Mouse (Mus musculus) forelimb bud, embryonic 11.5 days (tissue): ENCODE measurements at regions not wholly inside any gene's neighbourhood (a gene's known extent, or its start where the extent isn't known, plus 50 kb on each side); places are given as distances from the start of the nearest gene placed in this dataset.

Experiments used
- DNase-seq: peaks from one replicate; pipeline ENCODE4 v3.0.0-alpha.2; 2012; ENCODE audit warnings: low read depth, low spot score

DNA sequence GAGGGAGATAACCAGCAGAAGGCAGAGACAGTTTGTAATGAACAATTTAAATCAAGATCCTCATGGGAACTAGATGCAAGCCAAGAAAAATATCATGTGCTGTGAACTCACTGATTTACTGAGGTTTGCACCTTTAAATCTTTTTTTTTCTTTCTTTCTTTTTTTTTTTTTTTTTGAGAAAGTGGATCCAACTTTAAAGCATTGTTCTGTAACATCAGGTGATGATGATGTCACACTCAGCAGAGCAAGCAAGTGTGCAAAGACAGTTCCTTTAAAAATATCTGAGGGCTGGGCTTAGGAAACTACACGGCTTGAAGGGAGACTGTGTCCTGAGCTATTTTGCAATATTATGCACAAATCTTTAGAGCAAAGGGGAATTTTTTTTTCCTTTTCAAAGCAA, 166.6 kb upstream of the Ubash3b start:
- no peak for DNase-seq

DNA sequence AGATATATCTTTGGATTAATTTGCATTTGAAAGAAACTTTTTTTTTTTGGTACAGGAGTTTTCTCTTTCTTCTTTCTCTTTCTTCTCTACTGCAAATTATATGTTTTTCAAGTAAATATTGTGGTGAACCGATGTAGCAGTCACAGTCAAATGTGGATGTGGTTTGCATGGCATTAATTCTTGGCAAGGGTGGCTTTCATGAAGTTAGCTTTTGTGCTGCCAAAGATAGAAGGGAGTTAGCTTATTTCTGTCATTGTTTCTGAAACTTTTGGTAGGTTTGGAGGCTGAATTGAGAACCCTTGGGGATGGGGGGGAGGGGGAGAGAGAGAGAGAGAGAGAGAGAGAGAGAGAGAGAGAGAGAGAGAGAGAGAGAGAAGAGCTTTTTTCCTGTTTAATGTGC, 166.1 kb upstream of the Ubash3b start:
- no peak for DNase-seq

DNA sequence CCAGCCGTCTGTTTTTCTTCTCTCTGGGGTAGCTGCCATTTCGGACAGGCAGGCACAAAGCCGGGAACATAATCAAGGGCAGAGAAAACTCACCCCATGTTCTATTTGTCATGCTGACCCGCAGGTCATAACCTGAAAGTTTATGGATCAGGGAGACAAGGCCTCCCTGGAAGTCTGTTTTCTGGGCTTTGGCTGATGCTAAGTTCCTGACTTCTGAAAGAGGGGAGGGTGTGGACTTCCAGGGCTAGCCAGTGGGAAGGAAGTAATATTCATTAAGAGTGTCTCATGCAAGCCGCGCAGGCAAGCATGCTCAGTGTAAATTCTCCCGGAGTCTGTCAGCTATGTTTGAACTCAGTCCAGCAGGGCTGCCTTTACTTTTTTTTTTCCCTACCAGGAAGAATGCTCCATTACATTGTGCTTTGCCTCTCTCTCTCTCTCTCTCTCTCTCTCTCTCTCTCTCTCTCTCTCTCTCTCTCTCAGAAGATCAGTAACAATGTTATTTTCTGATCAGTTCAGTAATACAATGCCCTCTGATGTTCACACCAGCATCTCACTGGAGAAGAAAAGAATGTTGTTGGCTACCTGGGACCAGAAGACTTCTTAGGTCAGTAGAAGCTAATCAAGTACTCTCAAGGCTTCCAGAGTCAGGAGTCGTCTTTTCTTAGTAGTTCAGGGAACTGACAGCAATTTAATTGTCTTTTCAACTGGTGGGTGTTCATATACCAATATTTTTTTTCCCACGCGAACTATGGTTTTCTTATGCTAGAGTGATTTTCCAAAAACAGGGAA, 165.5 kb upstream of the Ubash3b start:
- peak; percentile 42 for DNase-seq

DNA sequence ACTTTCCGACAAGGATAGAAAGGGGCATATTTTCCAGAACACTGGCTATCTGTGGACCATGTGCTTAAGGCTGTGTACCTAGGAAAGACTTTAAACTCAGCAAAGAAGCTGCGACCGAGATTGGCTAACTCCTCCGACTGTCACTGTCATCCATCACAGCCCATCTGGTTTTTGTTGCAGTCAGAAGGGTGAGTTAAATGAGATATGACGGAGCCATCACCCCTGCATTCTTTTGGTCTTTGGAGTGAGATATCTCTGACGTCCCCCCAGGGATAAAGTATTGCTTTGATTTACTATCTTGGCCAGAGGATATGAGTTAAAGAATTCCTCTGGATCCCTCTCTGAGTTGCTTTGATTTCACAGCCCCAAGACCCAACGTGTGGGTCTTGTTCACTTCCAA, 160.0 kb upstream of the Ubash3b start:
- DNase-seq: no peak

DNA sequence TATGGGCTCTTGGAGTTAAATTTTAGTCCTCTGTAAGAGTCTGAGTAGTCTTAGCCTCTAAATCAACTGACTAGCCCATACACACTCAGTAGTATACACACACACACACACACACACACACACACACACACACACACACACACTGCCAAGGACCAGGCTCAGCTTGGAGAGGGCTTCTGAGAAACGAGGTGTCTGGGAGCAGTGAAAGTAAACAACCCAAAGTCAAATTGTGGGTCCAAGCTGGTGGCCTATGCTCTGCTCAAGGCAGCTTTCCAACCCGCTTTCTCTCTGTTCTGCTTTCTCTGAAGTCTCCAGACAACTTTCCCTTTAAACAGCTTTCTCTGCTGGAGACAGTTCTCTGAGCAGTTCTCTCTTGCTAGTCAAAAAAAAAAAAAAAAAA, 157.6 kb upstream of the Ubash3b start:
- DNase-seq: no peak

DNA sequence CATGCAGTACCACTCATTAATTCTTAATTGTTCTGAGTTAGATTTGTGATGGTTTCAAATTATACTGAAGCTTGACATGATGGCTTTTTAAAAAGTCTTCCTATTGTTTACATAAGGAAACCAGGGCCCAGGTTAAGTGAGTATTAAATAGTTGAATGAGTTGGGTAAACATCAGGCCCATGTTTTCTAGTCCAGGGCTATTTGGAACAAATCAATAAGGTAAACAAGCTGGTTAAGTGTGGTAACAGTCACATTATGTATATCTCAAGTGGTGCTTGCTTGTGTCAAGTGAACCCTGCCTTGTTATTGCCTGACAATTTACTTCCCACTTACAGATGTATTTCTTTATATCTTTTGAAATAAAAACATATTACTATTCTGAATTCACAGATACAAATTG, 144.7 kb upstream of the Ubash3b start:
- DNase-seq: no peak

DNA sequence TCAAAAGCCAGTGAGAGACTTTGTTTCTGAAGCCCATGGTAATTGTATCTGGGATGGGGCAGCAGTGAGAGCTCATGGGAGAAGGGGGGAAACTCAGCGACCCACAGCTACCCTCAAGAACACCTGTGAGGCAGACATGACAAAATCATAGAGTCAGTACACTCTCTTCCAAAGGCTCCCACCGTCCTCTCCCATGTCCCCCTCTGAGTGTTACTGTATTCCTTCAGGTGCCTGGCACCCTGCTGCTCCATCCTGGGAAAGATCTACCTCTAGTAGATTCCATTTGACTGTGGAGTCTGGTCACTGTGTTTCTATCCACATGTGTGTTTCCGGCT, 142.0 kb upstream of the Ubash3b start:
- no peak for DNase-seq

DNA sequence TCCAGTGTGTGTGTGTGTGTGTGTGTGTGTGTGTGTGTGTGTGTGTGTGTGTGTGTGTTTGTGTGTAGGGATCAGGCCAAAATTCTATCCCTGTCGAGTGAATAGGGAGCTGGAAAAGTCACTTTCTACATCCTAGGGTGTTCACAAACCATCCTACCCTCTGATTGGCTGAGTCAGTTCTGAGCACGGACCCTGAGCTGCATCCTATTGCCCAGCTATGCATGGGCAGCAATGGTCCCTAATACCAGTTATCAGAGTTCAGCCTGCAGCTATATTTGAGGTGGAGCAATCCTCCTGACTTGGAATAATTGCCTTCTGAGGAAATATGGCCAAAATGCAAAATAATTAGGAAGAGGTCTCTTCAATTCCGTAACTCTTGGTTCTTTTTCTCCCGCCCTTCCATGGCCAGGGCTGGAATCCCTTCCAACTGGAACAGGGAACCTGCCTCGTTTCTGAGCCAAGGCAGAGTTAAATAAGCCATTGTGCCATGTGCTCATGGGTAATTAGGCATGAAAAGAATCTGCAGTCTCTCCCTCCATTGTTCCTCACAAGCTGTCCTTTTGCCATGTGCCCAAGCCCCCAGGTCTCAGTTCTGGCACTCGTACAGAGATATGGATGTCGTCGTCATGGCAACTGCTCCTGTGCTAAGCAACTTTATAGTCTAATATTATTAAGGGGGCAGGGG, 141.5 kb upstream of the Ubash3b start:
- no peak for DNase-seq

DNA sequence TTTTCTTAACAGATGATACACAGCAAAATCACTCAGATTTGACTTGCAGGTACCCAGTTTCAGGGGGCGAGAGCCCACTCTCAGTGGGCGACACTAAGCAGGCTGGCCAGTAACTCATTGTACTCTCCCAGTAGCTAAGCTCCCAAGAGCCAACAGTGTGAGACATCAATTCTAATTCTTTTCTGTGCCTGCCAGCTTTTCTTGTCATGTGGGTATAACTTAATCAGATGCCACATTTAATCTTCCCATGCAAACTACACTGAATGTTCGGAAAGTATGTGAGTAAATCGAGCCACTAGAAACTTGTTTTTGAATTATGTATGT, 124.6 kb upstream of the Ubash3b start:
- DNase-seq: no peak

DNA sequence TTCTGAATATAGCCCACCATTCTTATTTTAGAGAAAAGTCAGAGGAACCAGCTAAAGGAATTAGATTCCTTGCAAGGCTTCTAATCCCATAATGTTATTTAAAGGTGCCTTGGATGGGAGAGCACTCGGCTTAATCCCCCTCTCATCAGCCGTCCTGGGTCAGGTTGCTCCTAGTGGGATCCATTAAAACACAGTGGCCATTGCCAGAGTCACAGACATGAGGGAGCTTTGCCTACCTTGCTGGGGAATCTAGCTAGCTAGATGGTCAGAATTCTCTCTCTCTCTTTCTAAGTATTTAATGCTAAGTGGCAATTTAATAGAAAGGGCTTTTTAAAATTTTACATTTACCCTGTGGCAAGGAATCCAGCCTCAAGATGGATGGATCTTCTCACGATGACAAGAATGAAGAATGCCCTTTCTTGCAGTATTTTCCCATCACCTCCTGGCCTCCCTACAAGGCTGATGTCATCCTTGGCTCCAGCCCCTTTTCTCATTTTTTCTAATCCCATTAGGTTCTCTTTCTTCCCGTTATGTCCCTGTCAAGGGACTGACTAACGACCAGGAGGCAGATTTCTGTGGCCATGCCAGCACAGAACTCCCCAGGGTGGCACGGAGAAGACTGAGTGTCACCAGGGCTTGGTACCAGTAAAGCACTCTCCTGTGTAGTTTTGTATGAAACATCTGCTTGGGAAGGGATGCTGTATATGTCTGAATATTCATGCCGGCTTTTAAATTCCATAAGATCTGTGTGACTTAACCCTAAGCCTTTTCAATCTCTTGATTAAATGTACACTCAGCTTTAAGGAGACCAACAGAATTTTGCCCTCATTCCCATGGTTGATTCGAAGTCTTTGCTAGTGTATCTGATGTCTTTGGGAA, 124.0 kb upstream of the Ubash3b start:
- no peak for DNase-seq

DNA sequence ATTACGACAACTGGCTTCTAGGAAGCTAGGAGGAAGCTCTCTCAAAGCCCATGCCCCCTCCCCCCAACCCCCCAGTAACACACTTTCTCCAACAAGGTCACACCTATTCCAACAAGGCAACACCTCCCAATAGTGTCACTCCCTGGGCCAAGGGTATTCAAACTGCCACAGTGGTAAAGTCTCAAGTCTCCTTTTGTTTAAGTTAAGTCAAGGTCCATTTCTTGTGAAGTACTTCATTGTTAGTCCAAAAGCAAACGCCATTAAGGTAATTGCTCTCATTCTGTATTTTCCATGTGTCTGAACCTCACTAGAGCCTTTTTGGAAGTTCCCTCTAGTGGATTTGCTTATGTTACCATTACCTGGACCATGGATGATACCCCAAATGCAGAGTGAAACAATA, 116.2 kb upstream of the Ubash3b start:
- DNase-seq: no peak

DNA sequence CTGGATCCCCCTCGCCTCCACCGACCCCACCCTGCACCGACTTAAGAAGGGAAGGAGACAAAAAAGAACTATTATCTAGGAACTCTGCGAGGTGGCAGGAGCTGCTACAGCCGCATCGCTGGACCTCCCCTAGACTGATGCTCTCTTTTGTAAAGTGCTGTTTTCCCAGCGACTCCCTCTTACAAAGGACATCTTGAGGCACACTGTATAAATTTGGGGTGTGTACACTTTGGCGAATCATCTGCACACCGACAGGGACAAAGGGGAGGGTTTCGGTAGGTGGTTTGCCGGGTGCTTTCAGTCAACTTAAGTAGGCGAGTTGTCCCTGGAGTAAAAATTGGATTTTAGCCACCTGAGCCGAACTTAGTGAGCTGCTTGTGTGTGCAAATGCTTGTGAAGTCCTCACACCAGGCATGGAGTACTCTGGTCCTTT, 112.4 kb upstream of the Ubash3b start:
- DNase-seq: peak; percentile 38

DNA sequence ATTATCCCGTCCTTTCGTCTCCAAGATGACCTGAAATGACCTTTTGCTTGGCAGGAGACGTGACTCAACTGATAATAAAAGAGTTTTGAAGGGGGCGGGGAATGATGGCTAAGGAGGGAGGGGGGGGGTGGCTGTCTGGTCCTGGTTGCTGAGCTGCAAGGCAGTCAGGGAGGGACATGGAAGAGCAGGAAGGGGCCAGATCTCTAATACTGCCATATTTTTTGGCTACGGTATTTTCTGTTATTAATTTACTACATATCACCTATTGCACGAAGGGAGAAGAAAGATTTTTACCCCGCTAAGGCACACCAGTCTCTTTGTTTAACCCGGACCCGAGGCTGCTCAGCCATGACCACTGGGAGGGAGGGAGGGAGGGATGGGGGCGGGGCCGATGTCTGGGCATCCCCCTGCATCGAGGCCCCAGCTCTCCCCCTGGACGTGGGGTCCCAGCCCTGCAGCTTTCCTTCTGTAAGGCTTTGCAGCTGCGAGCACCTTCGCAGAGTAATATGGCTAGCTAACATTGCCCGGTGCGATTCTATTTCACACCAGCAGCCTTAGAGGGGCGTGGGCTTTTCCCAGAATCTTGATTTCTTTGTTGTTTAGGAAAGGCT, 111.8 kb upstream of the Ubash3b start:
- peak; percentile 85 for DNase-seq

DNA sequence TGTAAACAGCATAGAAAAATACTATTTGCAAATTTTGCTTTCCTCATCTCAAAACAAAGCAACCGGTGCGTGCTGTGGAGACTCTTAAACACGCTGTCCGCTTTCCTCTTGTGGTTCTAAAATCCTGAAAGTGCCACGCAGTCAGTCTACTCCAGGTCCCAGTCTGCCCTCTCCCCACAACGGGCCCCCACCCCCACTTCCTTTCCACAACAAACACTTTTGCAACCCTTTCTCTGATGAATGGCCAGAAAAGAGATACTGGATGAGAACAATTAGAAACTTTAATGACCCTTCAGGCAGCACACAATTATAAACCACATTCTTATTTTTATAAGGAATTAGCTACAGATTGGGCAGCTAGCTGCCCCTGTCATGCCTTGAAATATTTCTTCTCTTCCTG, 111.1 kb upstream of the Ubash3b start:
- DNase-seq: peak; percentile 8

DNA sequence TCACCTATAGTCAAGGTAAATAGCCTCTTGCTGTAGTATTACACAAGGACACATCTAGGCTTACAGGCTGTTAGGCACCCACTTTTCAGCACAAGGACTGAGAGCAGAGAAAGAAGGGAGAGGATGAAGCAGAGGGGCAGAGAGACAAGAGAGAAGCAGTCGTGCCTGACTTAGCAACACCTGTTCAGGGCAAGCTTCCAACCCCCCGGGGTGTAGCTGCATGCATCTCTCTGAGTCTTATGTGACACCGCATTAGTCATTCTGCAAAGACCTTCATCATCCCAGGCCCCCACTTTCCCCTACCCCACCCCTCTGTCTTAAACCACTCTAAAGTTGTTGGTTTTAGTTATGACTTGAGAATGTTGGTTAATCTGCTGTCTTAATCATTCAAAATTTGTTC, 106.6 kb upstream of the Ubash3b start:
- no peak for DNase-seq

DNA sequence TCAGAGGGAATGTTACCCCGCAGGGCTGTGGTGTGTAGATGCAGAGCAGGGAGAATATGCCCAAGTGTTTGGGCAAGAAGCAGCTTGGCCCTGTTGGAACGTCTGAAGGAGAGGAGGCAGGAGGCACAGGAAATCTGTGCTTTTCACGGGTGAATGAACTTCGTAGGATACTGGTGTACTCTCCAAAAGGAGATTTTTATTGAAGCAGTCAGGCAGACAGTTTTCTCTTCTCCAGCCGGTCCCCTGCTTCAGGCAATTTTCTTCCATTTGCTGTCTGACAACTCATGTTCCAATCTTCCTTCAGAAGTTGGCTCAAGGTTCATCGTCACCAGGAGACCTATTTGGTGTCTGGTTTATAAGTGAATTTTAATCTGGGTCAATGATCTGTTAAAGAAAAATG, 103.0 kb upstream of the Ubash3b start:
- no peak for DNase-seq

DNA sequence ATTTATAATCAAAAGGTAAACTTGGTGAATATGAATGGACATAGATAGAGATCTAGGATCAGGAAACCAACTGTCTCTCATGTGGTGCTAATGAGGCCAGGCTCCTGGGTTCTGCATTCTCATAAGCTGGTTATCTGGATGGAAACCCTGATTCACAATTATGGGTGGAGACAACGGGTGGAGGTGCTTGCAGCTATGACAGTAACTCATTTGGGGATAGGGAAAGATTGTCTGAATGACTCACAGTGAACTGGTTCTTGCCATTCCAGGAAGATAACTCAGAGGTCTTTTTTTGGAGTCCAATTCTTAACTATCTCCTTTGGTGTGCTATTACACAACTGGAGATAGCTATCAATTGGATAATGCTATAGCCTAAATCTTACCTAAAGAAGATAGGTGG, 95.7 kb upstream of the Ubash3b start:
- DNase-seq: no peak

DNA sequence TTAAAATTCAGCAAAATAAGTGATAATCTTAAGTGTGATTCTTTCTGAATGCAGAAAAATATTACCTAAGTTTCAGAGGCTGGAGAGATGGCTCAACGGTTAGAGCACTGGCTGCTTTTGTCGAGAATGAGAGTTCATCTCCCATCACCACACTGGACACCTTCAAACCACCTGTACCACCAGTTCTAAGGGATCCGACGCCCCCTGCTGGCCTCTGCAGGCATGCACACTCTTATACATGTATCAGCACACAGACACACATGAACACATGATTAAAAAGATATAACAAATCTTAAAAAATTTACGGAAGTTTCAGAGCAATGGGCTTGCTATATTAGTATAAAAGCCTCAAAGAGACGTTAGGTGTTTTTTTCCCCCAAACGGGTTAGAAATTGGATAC, 80.9 kb upstream of the Ubash3b start:
- no peak for DNase-seq

DNA sequence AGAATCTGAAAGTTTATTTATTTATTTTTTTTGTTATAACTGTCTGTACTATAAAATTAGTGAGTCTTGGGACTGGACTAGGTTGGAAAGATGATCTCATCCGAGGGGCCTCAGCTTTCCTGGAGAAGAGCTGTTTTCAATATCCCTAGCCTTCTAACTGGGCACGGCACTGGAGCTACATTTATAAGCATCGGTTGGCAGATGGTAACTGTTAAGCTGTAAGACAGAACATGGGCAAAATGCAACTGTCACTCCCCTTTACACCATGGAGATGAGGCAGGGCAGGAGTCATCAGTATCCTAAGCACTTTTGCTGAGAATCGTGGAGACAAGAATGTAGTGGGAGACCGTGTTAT, 77.6 kb upstream of the Ubash3b start:
- no peak for DNase-seq

DNA sequence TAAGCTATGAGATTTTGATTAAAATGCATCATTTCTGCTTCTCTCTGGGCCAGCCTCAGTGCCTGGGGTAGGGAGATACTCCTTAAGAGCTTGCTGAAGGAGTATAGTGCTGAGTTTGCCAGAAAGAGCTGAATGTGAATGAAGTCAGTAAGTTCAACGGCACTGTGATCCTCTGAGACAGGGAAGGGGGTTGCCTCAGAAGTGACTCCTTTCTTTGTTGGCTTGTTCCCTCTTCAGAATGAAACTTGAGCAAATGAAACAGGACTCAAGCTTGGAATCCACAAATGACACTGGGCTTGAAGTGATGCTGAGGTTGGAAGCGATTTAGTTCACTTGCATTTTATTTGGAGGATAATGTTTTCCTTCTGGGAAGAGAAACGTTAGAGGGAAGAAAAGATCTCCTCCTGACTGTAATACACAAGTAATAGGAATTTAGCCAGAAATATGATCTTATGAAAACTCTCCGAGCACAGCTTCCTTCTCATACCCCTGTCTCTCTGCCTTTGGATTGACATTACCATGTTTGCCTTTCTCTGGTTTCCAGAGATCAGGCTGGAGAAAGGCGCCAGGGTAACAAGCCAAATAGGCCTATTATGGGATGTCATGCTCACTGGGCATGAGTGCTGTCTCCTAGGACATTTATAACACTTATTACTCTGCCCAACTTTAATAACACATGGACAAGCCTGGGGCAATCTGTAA, 77.0 kb upstream of the Ubash3b start:
- no peak for DNase-seq

DNA sequence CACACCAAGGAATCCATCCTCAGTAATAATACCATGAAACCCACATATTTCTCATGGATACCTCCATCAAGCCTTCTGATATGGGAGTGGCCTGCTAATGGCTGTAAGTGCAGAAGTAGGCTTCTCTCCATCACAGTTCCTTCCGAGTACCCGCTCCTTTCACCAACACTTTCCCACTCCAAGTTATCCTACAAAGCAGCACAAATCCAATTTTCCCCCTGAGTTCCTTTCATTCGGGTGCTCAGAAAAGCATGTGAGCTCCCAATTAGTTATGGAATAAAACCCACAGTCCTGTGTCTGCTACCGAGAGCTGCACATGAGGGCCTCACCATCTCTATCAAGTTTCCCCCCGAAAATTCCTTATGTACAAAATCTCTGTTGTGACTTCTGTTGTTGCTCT, 75.8 kb upstream of the Ubash3b start:
- no peak for DNase-seq

DNA sequence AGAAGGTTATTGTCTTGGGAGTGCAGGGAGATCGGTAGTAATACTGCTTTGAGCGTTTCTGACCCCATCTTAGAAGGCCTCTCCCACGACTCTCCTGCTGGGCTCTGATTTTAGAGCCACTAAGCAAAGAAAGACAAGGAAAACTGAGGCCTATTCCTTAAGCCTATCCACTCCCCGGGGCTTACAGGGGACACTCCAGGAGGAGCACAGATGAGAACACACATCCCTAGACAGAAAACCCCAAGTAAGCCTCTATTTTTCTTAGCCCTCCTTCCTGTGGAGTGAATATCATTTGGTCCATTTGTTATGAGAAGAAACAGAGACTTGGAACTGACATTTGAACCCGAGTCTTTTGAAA, 67.7 kb upstream of the Ubash3b start:
- DNase-seq: no peak
